Mouse (Mus musculus) cerebellum, adult 11-12 months (tissue): ENCODE measurements around the gene Prtn3.

Experiments used
- DNase-seq: peaks from one replicate; pipeline ENCODE4 v3.0.0; 2022

Gene Prtn3

DNA sequence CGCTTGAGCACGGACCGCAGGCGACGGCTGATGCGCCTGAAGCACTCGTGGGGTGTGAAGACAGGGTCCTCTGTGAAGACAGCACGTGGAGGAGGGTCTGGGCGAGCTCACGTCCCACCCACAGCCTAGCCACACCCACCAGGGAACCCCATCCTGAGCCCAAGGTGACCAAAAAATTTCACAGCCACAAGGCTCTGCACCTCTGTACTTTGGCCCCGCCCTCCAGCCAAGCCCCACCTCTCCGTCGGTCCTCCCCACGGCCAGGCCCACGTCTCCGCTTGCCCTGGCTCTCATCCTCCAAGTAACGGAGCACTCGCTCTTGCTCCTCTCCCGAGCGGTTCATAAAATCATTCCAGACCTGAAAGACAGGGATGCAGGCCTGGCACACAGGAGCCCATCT, 38.1 kb downstream of the Prtn3 start:
- DNase-seq = peak; percentile 54

GRCm38 (mm10) chr10:79914131-79914947, 40.1 kb downstream of the Prtn3 start:
- peak; percentile 51 for DNase-seq

- peak; percentile 40 for DNase-seq
Measured at GRCm38 (mm10) chr10:79914948-79915596, 40.8 kb downstream of the Prtn3 start.

GRCm38 (mm10) chr10:79916081-79916480, 41.8 kb downstream of the Prtn3 start:
- DNase-seq = peak; percentile 64

DNA sequence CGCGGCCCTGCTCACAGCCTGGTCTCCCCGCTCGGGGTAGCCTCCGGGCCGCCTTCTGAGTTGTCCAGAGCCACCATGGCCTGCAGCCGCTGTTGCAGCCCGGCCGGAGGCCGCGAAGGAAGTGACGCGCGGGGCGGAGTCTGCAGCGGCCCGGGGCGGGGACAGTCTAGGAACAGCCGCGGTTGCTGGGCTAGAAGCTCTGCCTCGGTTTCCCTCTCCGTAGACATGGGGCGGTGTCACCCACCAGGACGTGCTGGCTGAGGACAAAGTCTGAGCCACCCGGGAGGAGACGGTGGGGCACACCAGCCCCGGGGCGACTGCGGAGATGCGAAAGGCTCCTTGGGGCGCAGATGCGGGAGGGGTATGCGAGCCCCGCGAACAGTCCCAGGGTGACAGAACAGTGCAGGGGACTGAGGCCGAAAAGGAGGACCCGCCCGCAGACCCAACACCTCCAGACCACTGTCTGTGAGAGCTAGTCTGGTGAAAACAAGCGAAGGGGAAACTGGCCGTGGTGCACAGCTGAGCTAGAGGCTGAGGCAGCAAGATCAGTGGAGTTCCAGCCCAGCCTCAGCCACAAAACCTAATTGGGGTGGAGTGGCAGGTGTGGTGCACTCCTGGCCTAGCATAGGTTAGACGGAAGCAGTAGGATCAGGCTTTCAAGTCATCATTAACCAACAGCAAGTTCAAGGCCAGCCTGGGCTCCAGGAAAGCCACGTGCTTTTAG, 42.7 kb downstream of the Prtn3 start, which contains the start of gene Kiss1r:
Gene Kiss1r (plus strand): TSS at position 164 of the 724 bp plus-strand sequence.
- peak; percentile 85 for DNase-seq

DNA sequence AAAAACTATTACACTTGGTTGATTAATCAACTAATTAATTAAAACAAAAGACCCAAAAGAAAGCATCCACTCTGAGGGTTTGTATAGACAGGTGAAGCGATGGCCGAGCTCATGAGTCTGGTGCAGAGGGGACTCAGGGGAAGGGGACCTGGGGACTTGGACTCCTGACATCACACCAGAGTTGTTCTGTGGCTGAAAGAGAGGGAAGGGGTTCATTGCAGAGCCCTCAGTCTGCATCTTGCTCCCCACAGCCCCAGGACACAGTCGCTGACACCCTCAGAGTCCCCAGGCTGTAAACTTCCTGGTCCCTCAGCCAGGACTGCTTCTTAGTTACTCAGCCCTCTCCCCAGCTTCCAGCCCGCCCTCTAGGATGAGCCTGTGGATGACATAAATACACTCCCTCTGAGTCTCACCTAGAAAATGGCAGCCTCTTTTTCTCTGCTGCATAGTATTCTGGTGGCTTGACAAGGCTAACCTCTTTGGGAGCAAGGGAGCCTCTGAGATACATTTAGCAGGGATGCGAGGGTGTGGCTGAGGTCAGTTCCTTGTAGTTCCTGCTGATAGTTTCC, 43.3 kb downstream of the Prtn3 start:
- DNase-seq = peak; percentile 45

DNA sequence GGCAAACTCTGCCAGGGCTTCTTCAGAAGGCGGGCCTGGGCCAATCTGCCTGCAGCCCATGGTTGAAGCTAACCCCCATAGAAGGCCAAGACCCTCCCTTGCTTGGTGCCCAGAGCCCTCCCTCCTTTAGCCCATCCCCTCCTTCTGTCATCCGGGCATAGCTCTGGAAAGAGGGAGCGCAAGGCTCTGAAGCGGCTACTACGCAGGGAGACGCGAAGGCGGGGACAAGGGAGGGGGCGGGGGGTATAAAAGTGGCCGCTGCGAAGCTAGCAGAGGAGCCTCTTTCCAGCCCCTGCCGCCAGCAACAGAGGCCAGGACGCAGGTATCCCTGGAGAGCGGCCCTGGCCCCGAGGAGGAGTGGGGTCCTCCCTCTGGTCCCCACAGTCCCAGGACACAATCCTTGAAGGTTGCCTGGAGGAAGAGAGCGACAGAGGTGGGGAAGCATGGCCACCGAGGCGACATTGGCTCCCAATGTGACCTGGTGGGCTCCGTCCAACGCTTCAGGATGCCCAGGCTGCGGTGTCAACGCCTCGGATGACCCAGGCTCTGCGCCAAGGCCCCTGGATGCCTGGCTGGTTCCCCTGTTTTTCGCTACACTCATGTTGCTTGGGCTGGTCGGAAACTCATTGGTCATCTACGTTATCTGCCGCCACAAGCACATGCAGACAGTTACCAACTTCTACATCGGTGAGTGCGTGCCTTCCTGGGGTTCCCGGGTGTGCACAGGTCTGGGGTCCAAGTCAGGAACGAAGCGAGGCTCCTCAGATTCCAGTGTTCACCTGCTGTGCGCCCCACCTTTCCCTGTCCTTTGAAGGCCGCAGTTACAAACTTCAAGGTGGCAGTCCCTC, 44.2 kb downstream of the Prtn3 start:
- peak; percentile 69 for DNase-seq

- peak; percentile 61 for DNase-seq
Measured at GRCm38 (mm10) chr10:79919251-79919849, 45.1 kb downstream of the Prtn3 start.

DNA sequence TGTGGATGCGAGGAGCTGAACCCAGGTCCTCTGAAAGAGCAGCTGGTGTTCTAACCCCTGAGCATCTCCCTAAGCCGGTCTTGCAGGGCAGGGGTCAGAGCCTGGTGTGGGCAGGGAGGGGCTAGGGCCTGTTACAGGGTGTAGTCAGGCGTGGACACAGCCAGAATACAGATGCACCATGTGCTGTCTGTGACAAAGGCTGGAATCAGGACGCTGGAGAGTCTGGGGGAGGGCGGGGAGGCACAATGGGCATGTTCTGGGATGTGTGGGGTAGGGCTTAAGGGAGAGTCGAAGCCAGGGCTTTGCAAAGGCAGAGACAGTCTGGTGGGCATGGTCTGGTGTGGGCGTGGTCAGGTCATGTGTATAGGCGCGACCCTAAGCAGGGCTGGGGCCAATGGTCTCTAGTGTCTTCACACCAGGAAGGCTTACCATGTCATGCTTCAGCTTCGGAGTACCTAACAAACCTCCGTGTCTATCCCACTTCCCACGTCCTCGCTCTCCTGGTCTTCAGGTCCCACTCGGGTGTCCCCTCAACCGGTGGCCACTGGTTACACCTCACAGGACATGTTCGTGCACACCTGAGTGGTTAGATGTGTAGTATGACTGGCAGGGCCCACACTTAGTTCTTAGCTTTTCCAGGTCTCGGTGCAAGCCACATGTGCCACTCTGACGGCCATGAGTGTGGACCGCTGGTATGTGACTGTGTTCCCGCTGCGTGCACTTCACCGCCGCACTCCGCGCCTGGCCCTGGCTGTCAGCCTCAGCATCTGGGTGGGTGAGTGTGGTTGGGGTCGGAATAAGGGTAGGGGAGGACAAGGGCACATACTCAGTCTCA, 46.0 kb downstream of the Prtn3 start:
- peak; percentile 62 for DNase-seq

DNA sequence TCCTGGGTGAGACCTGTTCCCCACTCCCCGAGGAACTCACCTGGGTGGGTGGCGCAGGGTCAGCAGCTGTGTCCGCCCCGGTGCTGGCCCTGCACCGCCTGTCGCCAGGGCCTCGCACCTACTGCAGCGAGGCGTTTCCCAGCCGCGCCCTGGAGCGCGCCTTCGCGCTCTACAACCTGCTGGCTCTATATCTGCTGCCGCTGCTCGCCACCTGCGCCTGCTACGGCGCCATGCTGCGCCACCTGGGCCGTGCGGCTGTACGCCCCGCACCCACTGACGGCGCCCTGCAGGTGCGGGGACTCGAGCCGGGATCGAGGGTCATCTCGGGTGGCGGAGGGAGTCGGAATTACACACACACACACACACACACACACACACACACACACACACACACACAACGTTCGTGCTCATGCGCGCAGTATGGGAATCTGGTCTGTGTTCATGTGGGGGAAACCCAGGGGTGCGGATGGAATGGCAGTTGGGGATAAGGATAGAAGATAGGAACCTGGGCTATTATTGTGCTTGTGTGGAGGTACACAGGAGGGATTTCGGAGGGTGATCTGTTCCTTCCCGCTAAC, 46.8 kb downstream of the Prtn3 start, which contains the start of gene R3hdm4:
Gene R3hdm4 (minus strand): TSS at position 251 of the 578 bp plus-strand sequence.
- DNase-seq = no peak

GRCm38 (mm10) chr10:79921572-79921971, 47.3 kb downstream of the Prtn3 start:
- peak; percentile 53 for DNase-seq

DNA sequence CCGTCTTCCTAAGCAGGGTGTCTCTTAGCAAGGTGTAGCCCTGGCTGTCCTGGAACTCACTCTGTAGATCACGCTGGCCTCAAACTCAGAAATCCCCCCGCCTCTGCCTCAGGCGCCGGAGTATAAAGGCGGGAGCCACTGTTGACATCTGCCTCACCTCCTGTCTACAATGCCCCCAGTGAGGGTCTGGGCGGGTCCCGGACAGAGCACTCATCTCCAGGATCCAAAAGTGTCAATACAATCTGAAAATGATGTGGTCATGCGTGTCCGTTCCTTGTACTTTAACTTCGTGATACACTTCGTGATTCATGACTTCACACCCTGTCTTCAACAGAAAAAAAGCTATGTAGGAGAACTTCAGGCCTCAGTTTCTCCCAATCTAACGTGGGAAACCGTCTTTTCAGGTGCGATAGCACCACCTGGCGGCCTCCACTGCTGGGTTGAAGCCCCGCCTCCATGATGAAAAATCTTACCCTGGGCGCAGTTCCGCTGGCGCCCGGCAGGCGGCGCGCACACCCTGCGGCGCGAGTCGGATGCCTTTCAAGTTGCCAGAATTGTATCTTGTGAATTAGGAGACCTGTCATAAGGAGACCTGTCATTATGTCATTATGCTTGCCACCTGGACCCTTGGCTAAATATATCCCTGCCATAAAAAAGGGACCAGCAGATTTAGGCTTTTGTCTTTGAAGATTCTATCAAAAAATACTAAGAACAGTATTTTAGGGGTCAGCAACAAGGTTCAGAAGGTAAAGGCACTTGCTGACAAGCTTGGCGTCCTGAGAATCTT, 50.9 kb downstream of the Prtn3 start:
- DNase-seq = peak; percentile 89

- peak; percentile 59 for DNase-seq
Measured at GRCm38 (mm10) chr10:79925785-79926490, 51.7 kb downstream of the Prtn3 start.

- peak; percentile 88 for DNase-seq
Measured at GRCm38 (mm10) chr10:79926491-79927323, 52.4 kb downstream of the Prtn3 start, which contains the start of gene Arid3a. Gene Arid3a, plus strand, starts transcription at chr10:79927043.

DNA sequence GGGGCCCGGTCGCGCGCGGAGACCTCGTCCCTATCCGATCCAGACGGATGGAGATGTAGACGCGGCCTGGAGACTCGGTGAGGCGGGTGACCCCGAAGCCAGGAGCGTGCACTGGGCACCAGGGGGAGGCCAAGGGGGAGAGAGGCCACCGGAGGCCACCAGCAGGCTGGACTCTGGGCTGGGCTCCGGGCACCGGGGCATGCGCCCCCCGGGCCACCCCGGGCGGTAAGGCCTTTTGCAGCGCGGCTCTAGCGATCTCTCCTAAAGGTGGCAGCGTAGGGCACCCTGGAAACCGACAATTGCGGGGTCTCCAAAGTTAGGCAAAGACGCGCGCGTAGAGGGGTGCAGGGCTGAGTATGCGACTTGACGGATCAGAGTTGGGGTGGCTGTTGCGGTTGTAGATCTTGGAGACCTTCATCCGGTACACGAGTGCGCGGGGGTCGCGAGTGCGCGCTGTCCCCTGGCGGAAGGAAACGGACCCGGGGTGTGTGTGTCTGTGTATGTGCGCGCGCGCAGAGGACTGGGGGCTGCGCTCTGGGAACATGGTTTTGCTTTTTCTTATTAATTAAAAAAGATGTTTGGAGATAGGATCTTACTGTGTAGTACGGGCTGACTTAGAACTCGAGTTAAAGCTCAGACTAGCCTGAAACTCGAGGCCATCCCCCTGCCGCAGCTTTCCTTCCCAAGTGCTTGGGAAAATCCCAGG, 53.2 kb downstream of the Prtn3 start:
- DNase-seq = peak; percentile 70

DNA sequence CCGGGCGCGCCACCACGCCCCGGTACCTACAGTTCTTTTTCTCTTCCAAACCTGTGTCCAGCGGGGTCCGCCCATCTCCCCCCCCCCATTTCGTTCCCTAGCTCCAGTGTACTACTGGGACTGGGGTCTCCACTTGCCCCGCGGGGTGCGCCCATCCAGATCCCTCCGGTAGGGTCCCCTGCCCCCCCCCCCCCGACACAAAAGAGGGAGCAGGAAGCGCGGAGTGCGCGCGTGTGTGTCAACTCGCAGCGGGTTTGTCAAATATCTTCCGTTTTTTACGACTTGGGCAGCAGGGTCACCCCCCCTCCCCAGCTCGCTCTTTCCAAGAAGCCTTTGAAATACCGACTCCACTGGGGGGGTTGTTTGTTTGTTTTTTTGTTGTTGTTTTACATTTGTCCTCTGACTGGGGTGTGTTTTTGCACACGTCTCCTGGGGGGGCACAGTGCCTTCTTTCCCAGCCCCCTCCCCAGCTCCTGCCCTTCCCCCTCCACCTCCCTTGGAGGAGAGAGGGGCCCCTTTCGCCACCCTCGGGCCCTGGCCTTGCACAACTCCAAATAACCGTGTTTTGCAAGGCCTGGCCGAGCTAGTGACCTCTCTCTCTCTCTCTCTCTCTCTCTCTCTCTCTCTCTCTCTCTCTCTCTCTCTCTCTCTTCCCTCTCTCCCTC, 53.9 kb downstream of the Prtn3 start:
- DNase-seq = peak; percentile 59
